Mouse (Mus musculus) bone marrow, adult 2 months (tissue): ENCODE data around the gene 1810046K07Rik.

ENCODE experiments used
- CTCF ChIP-seq: fragments of 200-500 bp; IDR thresholded peaks from 2 replicates; pipeline ENCODE4 v1.5.1; 2011; ENCODE audit warnings: low read length, control low read depth; ENCODE audit not compliant: control insufficient read depth, insufficient read depth
- POLR2A ChIP-seq: fragments of 200-500 bp; IDR thresholded peaks from 2 replicates; pipeline ENCODE4 v1.6.1; 2011; ENCODE audit warnings: low read depth, mild to moderate bottlenecking, control low read depth, low read length, borderline replicate concordance; ENCODE audit not compliant: control insufficient read depth

DNA sequence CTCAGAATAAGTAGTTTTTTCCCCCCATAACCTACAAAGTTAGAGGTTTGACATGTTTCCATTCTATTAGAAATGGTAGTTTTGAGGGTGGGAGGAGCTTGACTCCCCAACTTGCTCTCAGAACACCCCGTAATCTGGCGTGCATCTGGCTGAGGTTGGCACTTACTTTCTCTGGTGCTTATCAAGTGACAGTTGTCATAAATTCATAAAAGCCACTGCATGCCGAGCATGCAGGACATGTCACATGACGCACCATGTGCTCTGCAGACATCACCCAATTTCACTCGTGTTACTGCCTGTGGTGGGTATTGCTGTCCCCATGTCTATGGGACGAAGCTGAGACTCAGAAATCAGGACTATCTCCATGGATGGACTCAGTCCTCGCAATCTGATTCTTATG lies 18.2 kb downstream of the 1810046K07Rik start:
- no peak for TF ChIP-seq CTCF
- TF ChIP-seq POLR2A: no peak
